Mouse (Mus musculus): Measurements from ENCODE around the gene Usp34.

- TF ChIP-seq CTCF (IDR thresholded peaks at IDR 0.05; ENCODE audit: borderline replicate concordance, insufficient read depth, low read depth, low read length) = no peak
- no peak for TF ChIP-seq POLR2A (IDR thresholded peaks at IDR 0.05; ENCODE audit: borderline replicate concordance, insufficient read depth, low read length)
Observed at GRCm38 (mm10) chr11:23261490-23261889, 45.2 kb upstream of the Usp34 start.

Data from cerebellum, adult 2 months (tissue).